Mouse (Mus musculus) forebrain, embryonic 12.5 days (tissue): ENCODE measurements at regions not wholly inside any gene's neighbourhood (a gene's known extent, or its start where the extent isn't known, plus 50 kb on each side); places are given as distances from the start of the nearest gene placed in this dataset.

ENCODE experiments used
- ATAC-seq: fragments of 200-750 bp; cut with Nextera tagmentation; 2 replicates; pipeline ENCODE4 v1.8.0; 2017; ENCODE audit warnings: moderate TSS enrichment; ENCODE audit not compliant: low FRiP score
- H3K27ac ChIP-seq: fragments of 300-500 bp; sonication (generic); 2 replicates; pipeline ENCODE4 v1.5.1; 2016; ENCODE audit warnings: mild to moderate bottlenecking
- H3K27me3 ChIP-seq: fragments of 300-500 bp; sonication (generic); 2 replicates; pipeline ENCODE4 v1.6.1; 2016; ENCODE audit warnings: mild to moderate bottlenecking
- H3K36me3 ChIP-seq: fragments of 300-500 bp; sonication (generic); replicated peaks from 2 replicates; pipeline ENCODE4 v1.6.1; 2016; ENCODE audit warnings: mild to moderate bottlenecking
- H3K4me1 ChIP-seq: fragments of 300-500 bp; sonication (generic); 2 replicates; pipeline ENCODE4 v1.6.1; 2016
- H3K4me2 ChIP-seq: fragments of 300-500 bp; sonication (generic); 2 replicates; pipeline ENCODE4 v1.6.1; 2016; ENCODE audit warnings: mild to moderate bottlenecking, moderate library complexity
- H3K4me3 ChIP-seq: fragments of 300-500 bp; sonication (generic); replicated peaks from 2 replicates; pipeline ENCODE4 v1.5.1; 2016; ENCODE audit warnings: mild to moderate bottlenecking
- H3K9ac ChIP-seq: fragments of 300-500 bp; sonication (generic); 2 replicates; pipeline ENCODE4 v1.6.1; 2016; ENCODE audit warnings: mild to moderate bottlenecking
- H3K9me3 ChIP-seq: fragments of 300-500 bp; sonication (generic); 2 replicates; pipeline ENCODE4 v1.6.1; 2016
- WGBS: fragments of 180-500 bp; shearing (Covaris S2); methylation state at CpG from one replicate; pipeline ENCODE4 v1.1.7; 2016; 5-methylcytosine and 5-hydroxymethylcytosine counted together

DNA sequence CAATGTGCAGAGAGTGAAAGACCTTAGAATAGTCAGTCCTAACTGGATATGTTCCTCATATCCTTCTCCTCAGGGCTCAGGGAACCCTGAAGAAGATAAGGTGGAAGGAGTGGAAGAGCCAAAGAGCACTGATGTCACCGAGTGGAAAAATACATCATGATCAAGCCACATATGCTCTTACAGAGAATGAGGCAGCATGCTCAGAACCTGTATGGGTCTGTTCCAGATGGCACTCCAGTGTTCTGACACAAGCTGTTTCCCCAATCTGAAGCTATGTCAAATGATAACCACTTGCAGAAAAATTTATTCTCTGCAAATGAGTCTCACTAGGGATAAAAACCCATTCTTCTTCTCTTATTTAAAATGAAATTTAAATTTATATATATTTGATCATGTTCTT lies 572.6 kb upstream of the Robo2 start:
- no peaks in the 10 kb centered on the region for H3K36me3 ChIP-seq
- no peak overlapping the region for H3K4me3 ChIP-seq
- no peak overlapping the region for H3K9ac ChIP-seq
- H3K27me3 ChIP-seq: no peaks in the 10 kb centered on the region
- no peak overlapping the region for H3K4me2 ChIP-seq
- 100% methylated on average over 1 of the region's 1 CpGs for WGBS
- H3K4me1 ChIP-seq: no peaks in the 10 kb centered on the region
- ATAC-seq: no peak
- no peaks in the 10 kb centered on the region for H3K9me3 ChIP-seq
- H3K27ac ChIP-seq: no peak overlapping the region

DNA sequence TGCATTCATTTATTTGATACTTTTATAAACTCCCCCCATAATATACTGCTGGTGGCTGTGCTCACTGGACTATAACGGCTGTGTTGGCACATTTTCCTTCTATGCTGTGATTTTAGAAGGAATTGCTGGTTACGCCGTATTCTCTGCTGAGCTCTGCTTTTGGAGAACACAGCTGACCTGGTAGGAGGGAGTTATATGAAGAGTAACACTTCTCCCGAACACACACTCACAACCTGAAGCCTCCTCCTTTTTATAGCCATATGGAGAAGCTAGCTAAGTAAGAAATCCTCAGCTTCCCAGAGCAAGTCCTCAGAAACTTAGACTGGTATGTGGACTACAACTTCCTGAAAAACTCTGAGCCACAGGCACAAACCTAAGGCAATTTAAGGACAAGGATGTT lies 554.5 kb upstream of the Robo2 start:
- no peak for ATAC-seq

DNA sequence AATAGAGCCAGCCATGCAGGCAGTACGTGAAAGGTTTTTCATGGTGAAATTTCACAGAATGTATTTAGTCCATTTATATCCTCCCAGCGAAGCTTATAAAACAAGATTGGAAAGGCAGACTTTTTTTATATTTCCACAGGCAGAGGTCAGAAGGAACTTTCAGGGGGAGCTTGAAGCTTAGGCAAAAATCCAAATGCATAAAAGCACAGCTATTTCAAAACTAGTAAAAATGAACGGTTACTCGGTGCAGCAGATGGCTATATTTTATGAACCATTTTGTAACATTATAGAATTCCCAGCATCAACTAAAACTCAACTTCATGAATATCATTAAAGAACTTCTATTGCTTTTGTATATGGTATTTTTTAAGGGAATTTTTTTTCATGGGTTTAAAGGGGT lies 518.1 kb upstream of the Robo2 start:
- Histone ChIP-seq H3K4me1 (no peaks in the 10 kb centered on the region), H3K27me3 (no peaks in the 10 kb centered on the region), H3K27ac (no peak overlapping the region), H3K9ac (no peak overlapping the region), H3K4me3 (no peak overlapping the region), H3K9me3 (no peaks in the 10 kb centered on the region), H3K36me3 (no peaks in the 10 kb centered on the region), H3K4me2 (no peak overlapping the region)
- ATAC-seq: no peak
- 90% methylated on average over 4 of the region's 4 CpGs for WGBS

More for the DNA sequence above, 554.5 kb upstream of the Robo2 start:
- H3K4me2 ChIP-seq: no peak overlapping the region
- H3K36me3 ChIP-seq: no peaks in the 10 kb centered on the region
- H3K4me1 ChIP-seq: no peaks in the 10 kb centered on the region
- H3K27me3 ChIP-seq: no peaks in the 10 kb centered on the region
- H3K4me3 ChIP-seq: no peak overlapping the region
- H3K9me3 ChIP-seq: no peaks in the 10 kb centered on the region
- H3K9ac ChIP-seq: no peak overlapping the region
- 95% methylated on average over 4 of the region's 4 CpGs for WGBS
- no peak overlapping the region for H3K27ac ChIP-seq

DNA sequence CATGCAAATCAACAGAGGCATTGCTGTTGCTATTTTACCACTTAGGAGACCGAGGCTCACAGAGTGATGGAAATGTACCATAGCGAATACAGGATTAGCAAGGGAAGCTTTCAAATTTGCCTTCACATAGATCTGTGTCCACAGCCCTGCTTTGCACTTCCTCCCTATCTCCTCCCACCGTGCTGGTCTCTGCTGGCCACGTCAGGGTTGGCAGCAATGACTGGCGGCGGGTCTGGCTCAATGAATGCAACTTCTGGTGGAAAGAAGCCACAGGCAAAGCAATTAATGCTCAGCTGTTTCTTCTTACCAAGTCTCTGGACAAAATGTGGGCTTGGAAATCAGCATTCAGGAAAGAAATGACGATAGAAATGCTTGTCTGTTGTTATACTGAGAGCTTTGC lies 489.2 kb upstream of the Robo2 start:
- 59% methylated on average over 7 of the region's 7 CpGs for WGBS
- no peak overlapping the region for H3K4me2 ChIP-seq
- no peaks in the 10 kb centered on the region for H3K36me3 ChIP-seq
- H3K9me3 ChIP-seq: no peaks in the 10 kb centered on the region
- H3K4me3 ChIP-seq: no peak overlapping the region
- no peaks in the 10 kb centered on the region for H3K4me1 ChIP-seq
- H3K9ac ChIP-seq: no peak overlapping the region
- no peak overlapping the region for H3K27ac ChIP-seq
- no peaks in the 10 kb centered on the region for H3K27me3 ChIP-seq
- ATAC-seq: no peak

DNA sequence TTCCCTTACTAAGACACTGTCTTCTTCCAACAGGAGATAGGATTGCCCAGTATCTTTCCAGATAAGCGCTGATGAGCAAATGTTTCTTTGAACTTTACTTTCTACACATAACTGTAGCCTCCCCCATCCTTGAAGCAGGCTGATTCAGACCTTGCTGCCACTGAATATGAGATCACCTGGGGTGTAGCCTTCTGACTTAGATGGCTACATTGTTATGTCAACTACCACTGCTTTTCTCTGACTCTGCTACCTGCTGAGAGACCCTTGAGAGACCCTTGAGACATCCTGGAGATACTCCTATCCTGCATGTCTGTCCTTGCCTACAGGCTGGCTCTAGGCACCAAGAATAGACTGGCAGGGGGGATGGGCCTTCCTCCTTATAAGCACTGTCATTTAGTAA lies 476.1 kb upstream of the Robo2 start:
- H3K9ac ChIP-seq: no peak overlapping the region
- no peak overlapping the region for H3K4me2 ChIP-seq
- H3K9me3 ChIP-seq: no peaks in the 10 kb centered on the region
- WGBS: 41% methylated on average over 1 of the region's 1 CpGs
- H3K36me3 ChIP-seq: no peaks in the 10 kb centered on the region
- H3K27ac ChIP-seq: no peak overlapping the region
- no peaks in the 10 kb centered on the region for H3K4me1 ChIP-seq
- H3K4me3 ChIP-seq: no peak overlapping the region
- ATAC-seq: no peak
- H3K27me3 ChIP-seq: no peaks in the 10 kb centered on the region

DNA sequence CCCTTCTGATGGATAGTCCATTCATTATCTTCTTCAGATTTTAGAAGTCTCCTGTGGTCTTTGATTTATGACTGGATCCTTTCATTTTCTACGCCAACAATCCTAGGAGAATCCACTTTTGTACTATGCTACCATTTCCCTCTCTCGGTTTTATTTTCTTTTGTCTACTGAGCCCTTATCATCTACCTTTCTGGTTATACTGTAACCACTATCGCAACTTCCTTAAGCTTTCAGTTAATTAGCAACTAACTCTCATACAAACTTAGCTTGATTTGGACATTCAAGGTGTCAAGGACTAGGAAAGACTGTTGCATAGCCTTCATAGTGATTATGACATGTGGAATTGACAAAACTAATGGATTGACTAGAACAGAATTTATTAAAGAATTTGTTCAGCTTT lies 467.0 kb upstream of the Robo2 start:
- no peak for ATAC-seq
- no peak overlapping the region for H3K4me3 ChIP-seq
- no peak overlapping the region for H3K9ac ChIP-seq
- H3K9me3 ChIP-seq: no peaks in the 10 kb centered on the region
- H3K27ac ChIP-seq: no peak overlapping the region
- 94% methylated on average over 3 of the region's 3 CpGs for WGBS
- H3K36me3 ChIP-seq: no peaks in the 10 kb centered on the region
- H3K27me3 ChIP-seq: no peaks in the 10 kb centered on the region
- no peak overlapping the region for H3K4me2 ChIP-seq
- no peaks in the 10 kb centered on the region for H3K4me1 ChIP-seq

DNA sequence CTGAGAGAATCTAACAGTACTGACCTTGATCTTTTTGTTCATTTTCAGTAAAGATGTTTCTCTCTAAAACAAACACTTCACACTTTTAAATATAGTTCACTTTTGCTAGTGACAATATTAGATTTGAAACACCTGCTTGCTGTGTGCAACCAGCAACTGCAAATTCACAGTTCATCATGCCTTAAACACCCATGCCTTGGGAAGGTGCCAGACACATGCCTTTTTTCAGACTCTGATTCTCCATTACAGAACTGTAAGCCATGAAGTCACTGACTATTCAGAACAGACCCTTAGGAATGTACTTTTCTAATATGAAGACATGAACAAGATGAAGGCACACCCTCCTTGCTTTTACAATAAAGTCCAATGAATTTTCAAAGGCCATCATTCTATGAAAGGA lies 462.1 kb upstream of the Robo2 start:
- Histone ChIP-seq H3K4me1 (no peaks in the 10 kb centered on the region), H3K9ac (no peak overlapping the region), H3K4me2 (no peak overlapping the region), H3K27ac (no peak overlapping the region), H3K36me3 (no peaks in the 10 kb centered on the region), H3K27me3 (no peaks in the 10 kb centered on the region), H3K9me3 (no peaks in the 10 kb centered on the region), H3K4me3 (no peak overlapping the region)
- no peak for ATAC-seq

DNA sequence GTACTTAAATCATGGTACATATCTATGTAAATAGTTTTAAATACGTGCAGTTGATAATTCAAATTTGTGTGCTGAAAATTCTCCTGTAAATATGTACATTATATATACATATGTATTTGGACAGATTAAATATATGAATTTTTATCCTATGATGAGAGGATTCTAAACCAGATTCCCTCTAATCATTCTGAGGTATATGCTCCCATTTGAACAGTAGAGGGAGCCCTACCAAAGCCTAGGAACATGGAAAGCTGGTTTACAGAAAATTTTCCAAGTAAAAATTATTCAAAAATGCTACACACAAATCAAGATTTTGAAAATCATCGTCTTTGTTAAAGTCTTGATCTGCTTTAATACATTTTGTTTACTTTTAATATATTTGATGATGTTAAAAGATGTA lies 446.1 kb upstream of the Robo2 start:
- H3K4me3 ChIP-seq: no peak overlapping the region
- H3K27ac ChIP-seq: no peak overlapping the region
- no peaks in the 10 kb centered on the region for H3K9me3 ChIP-seq
- ATAC-seq: 0 out of 2 replicates have a peak, but pooled peaks have one; percentile 46
- H3K4me1 ChIP-seq: no peaks in the 10 kb centered on the region
- no peak overlapping the region for H3K4me2 ChIP-seq
- WGBS: 22% methylated on average over 2 of the region's 2 CpGs
- no peaks in the 10 kb centered on the region for H3K27me3 ChIP-seq
- H3K9ac ChIP-seq: no peak overlapping the region
- H3K36me3 ChIP-seq: no peaks in the 10 kb centered on the region

DNA sequence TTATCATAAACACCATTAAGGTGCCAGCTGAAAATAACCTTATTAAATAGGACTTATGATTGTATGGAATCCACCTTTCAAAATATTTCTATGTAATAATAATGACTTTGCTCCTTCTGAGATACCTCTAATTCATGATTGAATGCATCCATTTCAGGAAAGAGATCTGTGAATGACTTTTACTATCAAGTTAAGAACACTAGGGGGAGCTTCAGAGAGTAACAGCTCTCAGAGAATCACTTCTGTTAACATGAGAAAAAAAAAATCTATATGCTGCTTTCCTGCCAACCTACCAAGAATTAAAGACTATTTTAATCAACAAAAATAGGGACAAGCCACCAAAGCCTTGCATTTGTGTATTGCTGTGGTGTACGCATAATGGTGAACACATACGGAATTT lies 428.4 kb upstream of the Robo2 start:
- H3K27ac ChIP-seq: no peak overlapping the region
- no peak overlapping the region for H3K9ac ChIP-seq
- H3K27me3 ChIP-seq: no peaks in the 10 kb centered on the region
- H3K4me2 ChIP-seq: no peak overlapping the region
- 94% methylated on average over 2 of the region's 2 CpGs for WGBS
- no peak overlapping the region for H3K4me3 ChIP-seq
- no peaks in the 10 kb centered on the region for H3K9me3 ChIP-seq
- ATAC-seq: no peak
- no peaks in the 10 kb centered on the region for H3K4me1 ChIP-seq
- H3K36me3 ChIP-seq: no peaks in the 10 kb centered on the region

DNA sequence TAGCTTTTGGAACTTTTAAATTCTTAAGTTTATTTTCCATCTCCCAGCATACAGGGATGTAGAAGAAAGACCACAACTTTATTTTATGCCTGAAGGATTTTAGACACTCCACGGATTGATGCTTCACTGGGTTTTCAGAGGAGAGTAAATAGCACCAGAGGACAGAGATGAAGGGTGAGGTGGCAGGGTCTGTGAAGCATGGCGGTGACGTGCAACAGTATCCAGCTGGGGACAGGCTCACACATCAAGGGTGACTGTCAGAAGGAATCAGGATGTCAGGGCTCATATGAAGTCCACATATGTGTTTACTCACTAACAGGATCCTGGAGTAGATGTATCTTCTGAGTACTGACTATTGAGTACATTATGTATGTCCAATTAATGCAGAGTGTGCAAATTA lies 402.8 kb upstream of the Robo2 start:
- Histone ChIP-seq H3K4me3 (no peak overlapping the region), H3K27ac (no peak overlapping the region), H3K4me2 (no peak overlapping the region), H3K9me3 (no peaks in the 10 kb centered on the region), H3K36me3 (no peaks in the 10 kb centered on the region), H3K9ac (no peak overlapping the region), H3K27me3 (no peaks in the 10 kb centered on the region), H3K4me1 (no peaks in the 10 kb centered on the region; the same call in 1 of the 2 replicates)
- 77% methylated on average over 3 of the region's 3 CpGs for WGBS
- ATAC-seq: peak; percentile 30; the same call in 1 of the 2 replicates

DNA sequence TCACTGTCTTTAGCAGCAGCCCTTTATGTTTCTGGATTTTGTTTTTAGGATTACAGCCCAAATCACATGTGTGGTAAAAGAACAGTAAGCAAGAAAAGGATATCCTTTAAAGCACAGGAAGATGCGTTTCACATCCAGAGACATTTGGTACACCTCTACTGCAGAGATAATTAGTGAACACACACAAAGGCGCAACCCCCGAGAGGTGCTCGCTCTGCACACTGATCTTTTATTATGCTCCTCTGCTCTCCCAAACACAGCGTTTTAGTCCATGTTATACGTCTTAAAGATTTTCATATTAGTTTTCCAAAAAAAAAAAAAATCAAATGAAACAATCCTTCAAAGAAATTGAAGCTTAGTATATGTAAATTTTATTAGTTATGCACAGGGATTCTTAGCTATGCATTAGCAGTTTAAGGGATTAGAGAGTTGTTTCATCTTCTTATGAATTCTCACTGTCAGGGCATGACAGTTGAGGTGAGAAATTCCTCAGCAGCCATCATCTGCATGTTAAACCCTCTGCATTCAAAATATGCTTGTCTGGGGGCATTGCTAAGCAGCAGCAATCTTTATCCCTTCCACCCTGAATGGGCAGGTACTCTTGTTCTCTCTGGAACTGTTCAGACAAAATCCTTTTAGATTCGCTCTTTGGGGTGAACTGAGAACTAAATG lies 397.7 kb upstream of the Robo2 start:
- no peak overlapping the region for H3K4me3 ChIP-seq
- no peak overlapping the region for H3K27ac ChIP-seq
- no peaks in the 10 kb centered on the region; the same call in 1 of the 2 replicates for H3K4me1 ChIP-seq
- WGBS: 48% methylated on average over 7 of the region's 7 CpGs
- no peaks in the 10 kb centered on the region for H3K27me3 ChIP-seq
- H3K36me3 ChIP-seq: no peaks in the 10 kb centered on the region
- H3K9ac ChIP-seq: no peak overlapping the region
- H3K9me3 ChIP-seq: no peaks in the 10 kb centered on the region
- H3K4me2 ChIP-seq: no peak overlapping the region
- ATAC-seq: no peak

DNA sequence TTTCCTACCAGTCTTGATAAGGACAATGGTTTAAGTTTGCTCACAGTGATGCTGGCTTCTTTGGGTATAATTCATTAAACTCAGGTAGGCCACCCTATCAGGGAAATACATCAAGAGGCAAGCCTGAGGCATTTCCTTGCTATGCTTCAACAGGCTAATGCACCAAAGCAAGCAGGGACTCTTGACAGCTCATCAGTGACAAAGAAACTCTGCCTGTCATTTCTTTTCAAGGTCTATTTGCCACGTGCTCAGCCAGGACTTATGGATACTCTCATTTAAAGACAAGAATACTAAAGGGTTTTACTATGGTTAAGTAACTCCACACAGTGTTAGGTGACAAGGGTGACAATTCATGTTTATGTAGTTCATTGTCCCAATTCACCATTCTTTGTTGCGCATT lies 395.1 kb upstream of the Robo2 start:
- Histone ChIP-seq H3K27me3 (no peaks in the 10 kb centered on the region), H3K4me1 (no peaks in the 10 kb centered on the region; the same call in 1 of the 2 replicates), H3K9me3 (no peaks in the 10 kb centered on the region), H3K9ac (no peak overlapping the region), H3K27ac (no peak overlapping the region), H3K36me3 (no peaks in the 10 kb centered on the region), H3K4me3 (no peak overlapping the region), H3K4me2 (no peak overlapping the region)
- WGBS: 50% methylated on average over 2 of the region's 2 CpGs
- ATAC-seq: no peak

DNA sequence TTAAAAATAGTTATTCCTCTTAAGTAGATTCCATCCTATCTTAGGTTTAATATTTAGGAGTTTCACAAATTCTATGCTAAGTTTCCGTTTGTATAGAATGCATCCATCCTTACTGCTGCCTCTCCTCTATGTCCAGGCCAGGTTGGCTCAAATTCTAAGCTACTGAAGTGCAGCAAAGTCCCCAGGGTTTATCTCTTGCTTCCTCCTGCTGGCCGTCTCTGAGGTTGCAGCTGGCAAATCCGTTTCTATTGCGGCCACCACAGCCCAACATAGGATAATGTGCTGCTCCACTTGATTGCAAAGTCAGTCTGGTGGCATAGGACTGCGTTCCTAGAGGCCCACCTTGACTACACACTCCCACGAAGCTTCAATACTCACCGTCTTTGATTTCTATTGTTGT lies 389.7 kb upstream of the Robo2 start:
- Histone ChIP-seq H3K4me1 (no peaks in the 10 kb centered on the region), H3K27me3 (no peaks in the 10 kb centered on the region), H3K9ac (no peak overlapping the region), H3K36me3 (no peaks in the 10 kb centered on the region), H3K4me3 (no peak overlapping the region), H3K9me3 (no peaks in the 10 kb centered on the region), H3K4me2 (no peak overlapping the region), H3K27ac (no peak overlapping the region)
- 20% methylated on average over 7 of the region's 7 CpGs for WGBS
- peak; percentile 81; the same call in 1 of the 2 replicates for ATAC-seq
